Mouse (Mus musculus) liver, adult 2 months (tissue): ENCODE data around the gene Noc3l. TPM values are rescaled to one million over a fixed set of nuclear protein-coding genes. Genes with fewer than 3 reads are reported as not detected.

Experiments used
- DNase-seq: peaks from one replicate; pipeline ENCODE4 v3.0.0-alpha.2; 2011; ENCODE audit warnings: low read depth, low spot score; ENCODE audit errors: extremely low read depth
- H3K27ac ChIP-seq: fragments of 200-500 bp; replicated peaks from 2 replicates; pipeline ENCODE4 v1.5.1; 2012; ENCODE audit warnings: low read depth, mild to moderate bottlenecking, control low read depth, inconsistent platforms, low read length; ENCODE audit not compliant: insufficient read depth
- H3K27me3 ChIP-seq: fragments of 200-500 bp; 2 replicates; pipeline ENCODE4 v1.6.1; 2012; ENCODE audit warnings: mild to moderate bottlenecking, moderate library complexity, low read length, inconsistent platforms; ENCODE audit not compliant: control insufficient read depth, insufficient read depth
- H3K36me3 ChIP-seq: fragments of 200-500 bp; 2 replicates; pipeline ENCODE4 v1.6.1; 2012; ENCODE audit warnings: low read length, inconsistent platforms; ENCODE audit not compliant: control insufficient read depth, insufficient read depth
- H3K4me1 ChIP-seq: fragments of 200-500 bp; 2 replicates; pipeline ENCODE4 v1.6.1; 2011; ENCODE audit warnings: low read length; ENCODE audit not compliant: control insufficient read depth, insufficient read depth
- H3K4me3 ChIP-seq: fragments of 200-500 bp; 2 replicates; pipeline ENCODE4 v1.5.1; 2011; ENCODE audit warnings: low read depth, mild to moderate bottlenecking, control low read depth, low read length, moderate library complexity; ENCODE audit not compliant: insufficient read depth
- H3K79me2 ChIP-seq: fragments of 200-500 bp; 2 replicates; pipeline ENCODE4 v1.6.1; 2012; ENCODE audit warnings: inconsistent platforms, mild to moderate bottlenecking, low read length, moderate library complexity; ENCODE audit not compliant: control insufficient read depth, insufficient read depth
- H3K9ac ChIP-seq: fragments of 200-500 bp; 2 replicates; pipeline ENCODE4 v1.6.1; 2012; ENCODE audit warnings: low read depth, mild to moderate bottlenecking, control low read depth, inconsistent platforms, low read length
- CTCF ChIP-seq: fragments of 200-500 bp; IDR thresholded peaks from 2 replicates; pipeline ENCODE4 v1.5.1; 2011; ENCODE audit warnings: low read depth, low read length, control low read depth
- POLR2A ChIP-seq: fragments of 200-500 bp; IDR thresholded peaks from 2 replicates; pipeline ENCODE4 v1.6.1; 2011; ENCODE audit warnings: low read length, control low read depth; ENCODE audit not compliant: insufficient read depth; ENCODE audit errors: extremely low read depth
- WGBS: fragments of 180-500 bp; shearing (Covaris S2); methylation state at CpG from one replicate; pipeline ENCODE4 v1.1.7; 2018; 5-methylcytosine and 5-hydroxymethylcytosine counted together
- polyA plus RNA-seq: library from polyadenylated mRNA; depleted of rRNA; stranded (reverse); fragments of >200 nt; gene quantifications from 2 replicates; pipeline ENCODE4 v1.2.3, GENCODE M21; 2012; rRNA removed
- total RNA-seq: library from RNA; depleted of rRNA; stranded (reverse); fragments of >200 nt; gene quantifications from 2 replicates; pipeline ENCODE4 v1.2.3, GENCODE M21; 2014; rRNA removed

The Noc3l gene
- total and polyA plus RNA-seq, 2 experiments, result 2.0 to 3.2 TPM

- Histone ChIP-seq H3K36me3 (no peaks in the 10 kb centered on the region), H3K4me3 (no peak overlapping the region), H3K9ac (no peak overlapping the region), H3K4me1 (no peaks in the 10 kb centered on the region), H3K27ac (no peak overlapping the region), H3K79me2 (no peaks in the 10 kb centered on the region), H3K27me3 (no peaks in the 10 kb centered on the region)
- 88% methylated on average over 5 of the region's 5 CpGs for WGBS
- TF ChIP-seq POLR2A (no peak), CTCF (no peak)
- DNase-seq, result no peak
These were observed 61.0 kb downstream of the Noc3l start for GRCm38 (mm10) chr19:38758056-38758455.

- Histone ChIP-seq H3K4me3 (no peak overlapping the region), H3K36me3 (no peaks in the 10 kb centered on the region), H3K4me1 (no peaks in the 10 kb centered on the region), H3K9ac (no peak overlapping the region), H3K27me3 (no peaks in the 10 kb centered on the region), H3K27ac (no peak overlapping the region), H3K79me2 (no peaks in the 10 kb centered on the region)
- WGBS, result 83% methylated on average over 3 of the region's 3 CpGs
- no peak for DNase-seq
- TF ChIP-seq CTCF, result no peak
- TF ChIP-seq POLR2A, result no peak
These were observed 61.9 kb downstream of the Noc3l start for GRCm38 (mm10) chr19:38757161-38757560.

- no peak for DNase-seq
- Histone ChIP-seq H3K27me3 (no peaks in the 10 kb centered on the region), H3K4me1 (no peaks in the 10 kb centered on the region), H3K27ac (no peak overlapping the region), H3K4me3 (no peak overlapping the region), H3K79me2 (no peaks in the 10 kb centered on the region), H3K9ac (no peak overlapping the region), H3K36me3 (peaks cover 2% of the 10 kb centered on the region; the same call in 1 of the 2 replicates)
- TF ChIP-seq CTCF (no peak), POLR2A (no peak)
- WGBS, result 64% methylated on average over 4 of the region's 4 CpGs
These were observed 68.8 kb downstream of the Noc3l start for GRCm38 (mm10) chr19:38750192-38750591.

GRCm38 (mm10) chr19:38746492-38747014 lies 72.5 kb downstream of the Noc3l start:
- no peak for TF ChIP-seq CTCF
- no peak for TF ChIP-seq POLR2A
- Histone ChIP-seq H3K79me2 (no peaks in the 10 kb centered on the region), H3K27me3 (no peaks in the 10 kb centered on the region), H3K36me3 (peaks cover 2% of the 10 kb centered on the region; the same call in 1 of the 2 replicates), H3K9ac (no peak overlapping the region), H3K4me1 (no peaks in the 10 kb centered on the region), H3K4me3 (no peak overlapping the region), H3K27ac (no peak overlapping the region)
- WGBS, result 79% methylated on average over 6 of the region's 6 CpGs
- no peak for DNase-seq

- 81% methylated on average over 10 of the region's 10 CpGs for WGBS
These were observed 73.1 kb downstream of the Noc3l start for GRCm38 (mm10) chr19:38745810-38746491.

GRCm38 (mm10) chr19:38744546-38744945 lies 74.5 kb downstream of the Noc3l start:
- Histone ChIP-seq H3K27ac (no peak overlapping the region), H3K36me3 (peaks cover 2% of the 10 kb centered on the region; the same call in 1 of the 2 replicates), H3K9ac (no peak overlapping the region), H3K79me2 (no peaks in the 10 kb centered on the region), H3K4me1 (no peaks in the 10 kb centered on the region), H3K27me3 (no peaks in the 10 kb centered on the region), H3K4me3 (no peak overlapping the region)
- no peak for TF ChIP-seq CTCF
- WGBS, result 92% methylated on average over 8 of the region's 8 CpGs
- no peak for DNase-seq

More at GRCm38 (mm10) chr19:38745810-38746491, 73.1 kb downstream of the Noc3l start:
- no peak for TF ChIP-seq POLR2A
- no peak for TF ChIP-seq CTCF
- no peak for DNase-seq
- H3K27me3 ChIP-seq, result no peaks in the 10 kb centered on the region
- peaks cover 2% of the 10 kb centered on the region; the same call in 1 of the 2 replicates for H3K36me3 ChIP-seq
- H3K9ac ChIP-seq, result no peak overlapping the region
- no peaks in the 10 kb centered on the region for H3K79me2 ChIP-seq
- H3K4me3 ChIP-seq, result no peak overlapping the region
- H3K27ac ChIP-seq, result no peak overlapping the region
- no peaks in the 10 kb centered on the region for H3K4me1 ChIP-seq

Other genes with a start within 250 kb of the Noc3l start
- gene Tbc1d12, start 17.3 kb upstream of the Noc3l start, total RNA-seq, result 5.9 and 6.4 TPM in 2 replicates
- gene Tbc1d12, start 17.3 kb upstream of the Noc3l start, polyA plus RNA-seq, result 2.2 TPM in 2 replicates
- 0.92 and 1.5 TPM in 2 replicates for gene Hells, start 111.7 kb upstream of the Noc3l start, total RNA-seq
- gene Hells, start 111.7 kb upstream of the Noc3l start, polyA plus RNA-seq, result 0.11 and 0.20 TPM in 2 replicates
- 17.3 and 55.8 TPM in 2 replicates for gene Cyp2c55, start 187.8 kb upstream of the Noc3l start, total RNA-seq
- 3.5 and 11.6 TPM in 2 replicates for gene Cyp2c55, start 187.8 kb upstream of the Noc3l start, polyA plus RNA-seq
- gene Cyp2c65, start 241.8 kb upstream of the Noc3l start, total RNA-seq, result 0.09 TPM in 1 of 2 replicates, not detected in the other
- gene Cyp2c65, start 241.8 kb upstream of the Noc3l start, polyA plus RNA-seq, result not detected in 2 replicates